Mouse (Mus musculus) heart, embryonic 11.5 days (tissue): ENCODE measurements around the gene Man1c1. TPM values are rescaled to one million over a fixed set of nuclear protein-coding genes. Genes with fewer than 3 reads are reported as not detected.

Experiments
- ATAC-seq: fragments of 200-750 bp; cut with Nextera tagmentation; replicated peaks from 2 replicates; pipeline ENCODE4 v1.8.0; 2017; ENCODE audit warnings: moderate library complexity; ENCODE audit not compliant: insufficient number of reproducible peaks, low FRiP score, low TSS enrichment
- H3K27ac ChIP-seq: fragments of 300-500 bp; sonication (generic); 2 replicates; pipeline ENCODE4 v1.5.1; 2014; ENCODE audit warnings: mild to moderate bottlenecking, low read depth, low read length
- H3K27me3 ChIP-seq: fragments of 300-500 bp; sonication (generic); 2 replicates; pipeline ENCODE4 v1.6.1; 2014; ENCODE audit warnings: mild to moderate bottlenecking, low read length, mixed read lengths; ENCODE audit not compliant: control insufficient read depth, insufficient read depth
- H3K36me3 ChIP-seq: fragments of 300-500 bp; sonication (generic); 2 replicates; pipeline ENCODE4 v1.6.1; 2014; ENCODE audit warnings: mild to moderate bottlenecking, low read length, moderate library complexity, mixed read lengths; ENCODE audit not compliant: control insufficient read depth, insufficient read depth
- H3K4me1 ChIP-seq: fragments of 300-500 bp; sonication (generic); 2 replicates; pipeline ENCODE4 v1.6.1; 2014; ENCODE audit warnings: low read length; ENCODE audit not compliant: control insufficient read depth, insufficient read depth
- H3K4me2 ChIP-seq: fragments of 300-500 bp; sonication (generic); 2 replicates; pipeline ENCODE4 v1.6.1; 2014; ENCODE audit warnings: mild to moderate bottlenecking, moderate library complexity
- H3K4me3 ChIP-seq: fragments of 300-500 bp; sonication (generic); 2 replicates; pipeline ENCODE4 v1.5.1; 2014; ENCODE audit warnings: low read depth, low read length
- H3K9ac ChIP-seq: fragments of 300-500 bp; sonication (generic); 2 replicates; pipeline ENCODE4 v1.6.1; 2014; ENCODE audit warnings: mild to moderate bottlenecking, low read depth, low read length, moderate library complexity
- H3K9me3 ChIP-seq: fragments of 300-500 bp; sonication (generic); replicated peaks from 2 replicates; pipeline ENCODE4 v1.6.1; 2016; ENCODE audit warnings: low read length; ENCODE audit not compliant: control insufficient read depth
- WGBS: fragments of 180-500 bp; shearing (Covaris S2); extraction: QIAGEN DNeasy Blood & Tissue Kit; methylation state at CpG from one replicate; pipeline ENCODE4 v1.1.7; 2014; ENCODE audit not compliant: insufficient replicate concordance; 5-methylcytosine and 5-hydroxymethylcytosine counted together
- polyA plus RNA-seq: library from polyadenylated mRNA; unstranded; fragments of >200 nt; fragmentation: Nextera tagmentation; extraction: Ambion mirVana; gene quantifications from 2 replicates; pipeline ENCODE4 v1.2.1, GENCODE M21; 2014

Man1c1 gene
- polyA plus RNA-seq, 1 experiment from 2014 or later = 8.6 TPM

DNA sequence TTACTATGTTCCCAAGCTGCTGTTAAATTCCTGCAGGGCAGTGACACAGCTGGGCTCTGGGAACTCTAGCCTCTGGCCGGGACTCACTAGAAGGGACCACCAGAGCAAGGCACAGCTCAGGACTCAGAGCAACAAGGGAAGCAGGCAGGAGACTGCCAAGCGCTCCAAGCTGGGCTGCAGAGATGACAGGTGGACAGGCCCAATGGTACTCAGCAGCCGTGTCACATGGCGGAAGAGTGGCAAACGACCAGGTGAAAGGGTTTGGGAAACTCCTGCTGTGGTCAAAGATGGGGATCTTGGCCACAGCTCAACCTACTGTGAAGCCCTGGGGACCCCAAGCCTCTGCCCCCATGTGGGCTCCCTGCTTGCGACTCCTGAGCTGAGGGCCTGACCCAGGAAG is 140.0 kb downstream of the Man1c1 start:
- Histone ChIP-seq H3K9me3 (0 out of 2 replicates have a peak, but pooled peaks cover 3% of the 10 kb centered on the region), H3K9ac (no peak overlapping the region), H3K4me3 (no peak overlapping the region), H3K4me2 (no peak overlapping the region), H3K27ac (no peak overlapping the region), H3K36me3 (peaks cover 15% of the 10 kb centered on the region), H3K27me3 (no peaks in the 10 kb centered on the region), H3K4me1 (no peaks in the 10 kb centered on the region)
- WGBS = 80% methylated on average over 6 of the region's 6 CpGs
- ATAC-seq = no peak

DNA sequence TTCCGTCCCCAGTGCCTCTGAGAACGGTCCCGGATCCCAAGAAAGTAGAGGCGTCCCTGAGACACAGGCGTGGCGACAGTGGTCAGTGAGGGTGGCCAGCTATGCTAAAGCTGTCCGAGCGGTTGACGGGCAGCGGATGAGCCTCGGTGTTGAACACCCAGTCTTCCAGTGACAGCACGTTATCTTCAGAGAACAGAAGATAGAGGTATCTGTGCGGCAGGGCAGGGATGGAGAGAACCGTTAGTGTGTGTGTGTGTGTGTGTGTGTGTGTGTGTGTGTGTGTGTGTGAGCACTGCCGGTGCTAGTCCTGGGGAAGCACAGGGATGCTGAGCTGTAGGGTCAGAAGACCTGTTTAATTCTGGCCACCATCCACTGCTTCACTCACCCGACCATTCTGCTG is 140.5 kb downstream of the Man1c1 start:
- 0 out of 2 replicates have a peak, but pooled peaks cover 3% of the 10 kb centered on the region for H3K9me3 ChIP-seq
- no peak overlapping the region for H3K9ac ChIP-seq
- no peak for ATAC-seq
- peaks cover under 1% of the 10 kb centered on the region; the same call in 1 of the 2 replicates for H3K4me1 ChIP-seq
- no peaks in the 10 kb centered on the region for H3K27me3 ChIP-seq
- WGBS = 64% methylated on average over 16 of the region's 16 CpGs
- no peak overlapping the region for H3K27ac ChIP-seq
- H3K36me3 ChIP-seq = peaks cover 15% of the 10 kb centered on the region
- H3K4me2 ChIP-seq = no peak overlapping the region
- H3K4me3 ChIP-seq = no peak overlapping the region

DNA sequence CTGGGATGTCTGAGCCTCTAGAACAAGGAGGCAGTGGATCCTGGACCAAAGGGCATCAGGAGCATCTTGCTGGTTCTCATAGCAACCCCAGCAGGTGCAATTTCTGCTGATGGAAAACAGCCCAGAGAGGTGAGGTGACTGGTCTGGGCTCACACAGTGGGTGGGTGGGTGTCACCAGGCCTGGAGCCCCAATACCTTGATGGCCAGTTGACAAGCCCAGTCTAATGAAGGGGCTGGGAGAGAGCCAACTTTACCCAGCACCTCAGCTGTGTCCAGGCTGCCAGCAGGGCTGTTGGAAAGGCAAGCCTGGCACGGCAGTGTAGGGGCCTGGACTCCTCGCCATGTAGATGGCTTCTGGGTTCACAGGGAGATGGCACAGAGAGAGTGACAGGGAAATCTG is 142.1 kb downstream of the Man1c1 start:
- H3K36me3 ChIP-seq = peaks cover 15% of the 10 kb centered on the region

DNA sequence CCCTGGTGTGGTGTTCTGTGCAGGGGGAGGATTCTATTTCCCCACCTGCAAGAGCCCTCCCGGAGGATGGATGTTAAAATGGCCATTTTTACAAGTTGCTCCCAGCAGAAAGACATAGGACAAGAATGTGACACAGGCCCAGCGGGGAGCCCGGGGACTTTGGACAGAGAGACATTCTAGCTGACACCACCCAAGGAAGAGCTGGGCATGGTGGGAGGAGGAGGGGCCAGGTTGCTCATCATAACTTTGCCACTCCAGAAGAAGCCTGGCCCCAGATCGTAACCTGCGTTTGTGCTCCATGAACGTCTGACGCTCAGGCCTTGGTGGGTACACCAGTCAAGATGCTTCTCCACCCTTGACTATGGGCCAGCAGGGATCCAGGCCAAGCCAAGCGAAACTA is 143.4 kb downstream of the Man1c1 start:
- H3K4me3 ChIP-seq = no peak overlapping the region
- H3K9ac ChIP-seq = no peak overlapping the region
- WGBS = 89% methylated on average over 8 of the region's 8 CpGs
- H3K27me3 ChIP-seq = no peaks in the 10 kb centered on the region
- no peak overlapping the region for H3K27ac ChIP-seq
- peaks cover 3% of the 10 kb centered on the region; the same call in 1 of the 2 replicates for H3K4me1 ChIP-seq
- H3K4me2 ChIP-seq = no peak overlapping the region
- no peak for ATAC-seq
- H3K36me3 ChIP-seq = peaks cover 9% of the 10 kb centered on the region
- H3K9me3 ChIP-seq = 0 out of 2 replicates have a peak, but pooled peaks cover 3% of the 10 kb centered on the region

More for the DNA sequence above, 142.1 kb downstream of the Man1c1 start:
- no peak overlapping the region for H3K9ac ChIP-seq
- H3K4me1 ChIP-seq = peaks cover 3% of the 10 kb centered on the region; the same call in 1 of the 2 replicates
- H3K9me3 ChIP-seq = 0 out of 2 replicates have a peak, but pooled peaks cover 3% of the 10 kb centered on the region
- WGBS = 79% methylated on average over 2 of the region's 2 CpGs
- no peak overlapping the region for H3K4me3 ChIP-seq
- H3K27ac ChIP-seq = no peak overlapping the region
- ATAC-seq = no peak
- H3K27me3 ChIP-seq = no peaks in the 10 kb centered on the region
- H3K4me2 ChIP-seq = no peak overlapping the region

DNA sequence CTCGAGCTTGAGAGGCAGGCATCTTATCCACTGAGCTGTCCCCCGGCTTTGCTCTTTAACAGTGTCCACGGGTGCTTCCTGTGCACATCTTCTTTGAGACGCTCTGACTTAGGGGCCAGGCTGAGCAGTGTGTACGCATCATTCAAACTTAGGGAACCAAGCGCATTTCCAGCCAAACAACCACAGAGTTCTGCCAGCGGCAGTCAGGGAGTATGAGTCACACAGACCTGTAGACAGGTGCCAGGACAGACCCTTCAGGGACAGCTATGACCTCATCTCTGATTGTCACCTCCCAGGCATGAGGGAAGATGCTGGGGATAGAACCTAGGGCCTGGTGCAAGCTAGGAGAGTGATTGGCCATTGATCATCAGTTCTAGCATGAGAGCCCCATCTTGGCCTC is 144.9 kb downstream of the Man1c1 start:
- peaks cover 3% of the 10 kb centered on the region; the same call in 1 of the 2 replicates for H3K4me1 ChIP-seq
- H3K4me3 ChIP-seq = no peak overlapping the region
- H3K9me3 ChIP-seq = no peaks in the 10 kb centered on the region
- H3K36me3 ChIP-seq = peaks cover 2% of the 10 kb centered on the region
- no peaks in the 10 kb centered on the region for H3K27me3 ChIP-seq
- no peak overlapping the region for H3K4me2 ChIP-seq
- H3K27ac ChIP-seq = no peak overlapping the region
- H3K9ac ChIP-seq = no peak overlapping the region
- ATAC-seq = no peak
- 64% methylated on average over 7 of the region's 7 CpGs for WGBS

DNA sequence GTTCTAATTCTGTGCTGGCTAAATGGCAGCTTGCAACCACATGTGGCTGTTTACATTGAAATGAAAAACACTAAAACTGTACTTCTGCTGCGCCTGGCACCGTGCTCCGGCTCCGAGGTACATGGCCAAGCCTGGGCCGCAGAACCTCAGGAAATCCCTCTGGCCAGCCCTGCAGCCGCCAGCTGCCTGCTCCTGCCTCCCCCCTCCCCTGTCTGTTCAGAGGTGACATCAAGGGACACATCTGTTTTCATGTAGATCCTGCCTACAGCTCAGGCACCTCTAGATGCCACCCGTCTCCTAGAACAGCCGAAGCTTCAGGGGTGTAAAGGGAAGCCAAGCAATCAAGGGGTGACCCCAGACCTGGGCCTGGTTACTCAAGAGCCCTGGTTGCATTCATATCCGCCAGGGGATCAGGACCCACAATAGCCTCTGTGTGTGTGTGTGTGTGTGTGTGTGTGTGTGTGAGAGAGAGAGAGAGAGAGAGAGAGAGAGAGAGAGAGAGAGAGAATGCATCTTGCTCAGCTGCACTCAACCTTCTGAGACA is 145.4 kb downstream of the Man1c1 start:
- no peak for ATAC-seq
- peaks cover 2% of the 10 kb centered on the region; the same call in 1 of the 2 replicates for H3K36me3 ChIP-seq
- no peak overlapping the region for H3K27ac ChIP-seq
- peak overlapping the region; percentile 16; the same call in 1 of the 2 replicates for H3K9ac ChIP-seq
- peaks cover 3% of the 10 kb centered on the region; the same call in 1 of the 2 replicates for H3K4me1 ChIP-seq
- no peak overlapping the region for H3K4me2 ChIP-seq
- no peaks in the 10 kb centered on the region for H3K27me3 ChIP-seq
- H3K9me3 ChIP-seq = no peaks in the 10 kb centered on the region
- 63% methylated on average over 9 of the region's 9 CpGs for WGBS
- no peak overlapping the region for H3K4me3 ChIP-seq

DNA sequence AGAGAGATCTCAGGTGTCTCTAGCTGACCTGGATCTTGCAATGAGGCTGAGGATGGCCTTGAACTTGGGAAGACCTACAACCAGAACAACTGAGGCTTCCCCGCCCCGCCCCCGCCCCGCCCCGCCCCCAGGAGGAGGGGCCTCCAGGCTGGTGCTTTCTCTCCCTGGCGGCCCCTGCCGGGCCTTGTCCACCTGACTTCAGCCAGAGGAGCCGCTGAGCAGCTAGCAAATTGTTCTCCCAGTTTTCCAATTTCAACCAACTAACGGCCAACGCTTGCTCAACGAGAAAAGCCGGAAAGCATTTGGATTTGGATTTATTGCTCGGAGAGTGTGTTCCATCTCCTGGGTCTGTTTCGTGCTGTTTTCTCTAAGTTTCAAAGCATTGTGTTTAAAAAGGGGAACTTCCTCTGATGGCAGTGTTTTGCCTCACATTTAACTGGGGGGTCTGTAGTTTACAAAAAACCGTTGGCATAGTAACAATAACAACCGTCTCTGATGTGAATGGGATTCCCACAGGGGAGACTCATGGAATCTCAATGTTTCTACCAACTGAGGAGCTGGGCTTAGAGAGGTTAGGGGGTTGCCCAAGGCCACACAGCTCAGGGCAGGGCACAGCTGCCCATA is 146.4 kb downstream of the Man1c1 start:
- H3K36me3 ChIP-seq = peaks cover 2% of the 10 kb centered on the region; the same call in 1 of the 2 replicates
- H3K4me1 ChIP-seq = peaks cover 3% of the 10 kb centered on the region; the same call in 1 of the 2 replicates
- WGBS = 23% methylated on average over 16 of the region's 16 CpGs
- ATAC-seq = no peak
- H3K4me3 ChIP-seq = no peak overlapping the region
- no peaks in the 10 kb centered on the region for H3K9me3 ChIP-seq
- no peak overlapping the region for H3K9ac ChIP-seq
- no peak overlapping the region for H3K27ac ChIP-seq
- H3K27me3 ChIP-seq = no peaks in the 10 kb centered on the region
- no peak overlapping the region for H3K4me2 ChIP-seq

DNA sequence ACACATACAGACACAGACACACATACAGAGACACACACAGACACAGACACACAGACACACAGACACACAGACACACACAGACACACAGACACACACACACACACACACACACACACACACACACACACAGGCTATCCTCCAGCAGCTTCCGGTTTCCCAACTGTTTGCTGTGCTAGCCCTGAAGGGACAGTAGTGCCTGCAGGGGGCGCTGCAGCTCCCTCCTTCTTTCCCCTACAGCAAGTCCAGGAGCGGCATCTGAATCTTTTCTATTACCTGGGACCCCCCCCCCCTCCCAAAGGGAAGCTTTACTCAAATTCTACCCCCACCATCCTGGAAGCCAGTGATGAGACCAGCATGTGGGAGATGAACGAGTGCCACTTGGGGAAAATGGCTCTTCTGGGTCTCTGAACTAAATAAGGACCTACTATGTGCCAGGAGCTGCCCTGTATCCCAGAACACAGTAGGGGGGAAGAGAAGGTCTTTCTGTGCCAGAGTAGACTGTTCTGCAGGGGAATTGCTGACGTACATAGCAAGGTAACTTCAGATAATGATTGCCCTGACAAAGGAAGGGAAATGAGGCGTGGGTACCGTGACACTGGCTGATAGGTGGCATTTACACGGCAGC is 148.0 kb downstream of the Man1c1 start:
- H3K4me1 ChIP-seq = peaks cover 9% of the 10 kb centered on the region
- ATAC-seq = no peak
- H3K27me3 ChIP-seq = no peaks in the 10 kb centered on the region
- no peak overlapping the region for H3K27ac ChIP-seq
- peaks cover 2% of the 10 kb centered on the region; the same call in 1 of the 2 replicates for H3K36me3 ChIP-seq
- no peaks in the 10 kb centered on the region for H3K9me3 ChIP-seq
- H3K4me3 ChIP-seq = no peak overlapping the region
- no peak overlapping the region for H3K4me2 ChIP-seq
- WGBS = 71% methylated on average over 8 of the region's 8 CpGs
- H3K9ac ChIP-seq = no peak overlapping the region
